Mouse (Mus musculus) bone marrow, adult 2 months (tissue): ENCODE measurements around the gene Htr2c.

Experiments used
- CTCF ChIP-seq: fragments of 200-500 bp; IDR thresholded peaks from 2 replicates; pipeline ENCODE4 v1.5.1; 2011; ENCODE audit warnings: low read length, control low read depth; ENCODE audit not compliant: control insufficient read depth, insufficient read depth
- POLR2A ChIP-seq: fragments of 200-500 bp; IDR thresholded peaks from 2 replicates; pipeline ENCODE4 v1.6.1; 2011; ENCODE audit warnings: low read depth, mild to moderate bottlenecking, control low read depth, low read length, borderline replicate concordance; ENCODE audit not compliant: control insufficient read depth

- TF ChIP-seq CTCF (no peak), POLR2A (no peak)
These were observed 718 bp downstream of the Htr2c start for GRCm38 (mm10) chrX:146962914-146963547.
